Mouse (Mus musculus): ENCODE measurements around the gene Il16.

Gene Il16

GRCm38 (mm10) chr7:83682640-83683274 is 62.8 kb downstream of the Il16 start:
- DNase-seq (ENCODE audit: low read depth, low spot score) = peak; percentile 61

DNA sequence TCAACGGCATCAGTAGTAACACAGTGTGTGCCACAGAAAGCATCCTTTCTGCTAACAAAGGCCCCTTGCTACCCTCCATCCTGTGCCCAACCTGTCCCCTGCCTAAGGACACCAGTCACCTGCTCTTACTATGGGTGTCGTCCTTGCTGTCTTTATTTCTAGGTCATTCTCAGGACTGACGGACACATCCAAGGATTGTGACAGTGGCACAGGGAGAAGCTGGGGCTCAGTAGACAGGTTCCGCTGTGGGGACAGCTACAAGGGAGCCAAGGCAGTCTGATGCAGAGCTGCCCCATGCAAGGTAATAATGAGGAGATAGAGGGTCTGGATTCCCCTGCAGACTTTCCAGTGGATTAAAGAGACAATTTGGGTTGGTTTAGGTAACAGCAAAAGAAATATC is 67.0 kb downstream of the Il16 start:
- DNase-seq (ENCODE audit: low read depth, low spot score) = no peak

DNA sequence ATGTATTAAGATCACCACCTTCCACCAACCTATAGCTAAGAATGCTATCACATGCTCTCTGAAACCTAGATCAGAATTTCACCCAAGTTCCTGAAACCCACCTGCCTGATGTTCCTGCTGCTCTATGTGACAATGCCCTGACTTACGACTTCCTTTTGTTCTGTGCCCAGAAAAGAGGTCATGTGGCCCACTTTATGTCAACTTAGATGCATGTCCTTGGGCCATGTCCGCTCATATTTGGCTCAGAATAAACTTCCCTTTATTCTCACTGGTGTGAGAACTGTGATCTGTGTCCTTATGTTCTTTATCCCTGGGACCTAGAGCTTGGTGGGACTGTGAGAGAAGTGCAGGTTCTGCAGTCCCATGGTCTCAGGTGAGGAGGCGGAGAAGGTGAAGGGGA is 68.2 kb downstream of the Il16 start:
- DNase-seq (ENCODE audit: low read depth, low spot score) = no peak

DNA sequence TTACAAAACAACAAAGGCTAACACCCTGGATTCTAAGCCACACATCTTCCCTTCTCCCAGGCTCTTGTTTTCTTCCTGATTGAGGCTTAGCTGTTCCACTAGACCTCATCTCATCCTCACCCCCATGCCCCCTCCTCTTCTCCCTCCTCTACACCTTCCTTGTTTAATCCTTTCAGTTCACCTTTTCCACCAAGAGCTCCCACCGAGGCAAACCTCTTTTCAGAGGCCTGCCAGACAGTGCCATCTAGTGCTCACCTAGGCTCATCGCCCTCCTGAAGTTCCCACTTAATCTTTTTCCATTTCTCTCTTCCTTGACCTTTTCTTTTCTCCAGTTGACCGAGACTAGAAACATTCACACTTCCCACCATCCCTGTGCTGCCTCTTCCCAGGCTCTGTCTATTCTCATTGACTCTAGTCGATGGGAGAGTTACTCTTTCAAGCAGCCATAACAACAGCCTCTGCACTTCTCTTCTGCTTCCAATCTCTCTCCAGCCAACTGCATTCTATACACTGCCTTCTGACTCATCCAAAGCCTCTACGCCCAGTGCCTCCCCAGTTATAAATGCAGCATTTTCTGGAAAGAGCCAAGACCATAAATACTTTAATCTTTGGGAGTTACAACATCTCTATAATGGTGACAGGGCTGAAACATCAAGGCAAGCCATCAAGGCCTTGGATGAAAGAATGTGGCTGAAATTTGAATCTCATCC is 69.8 kb downstream of the Il16 start:
- peak; percentile 64 for DNase-seq (ENCODE audit: low read depth, low spot score)

DNA sequence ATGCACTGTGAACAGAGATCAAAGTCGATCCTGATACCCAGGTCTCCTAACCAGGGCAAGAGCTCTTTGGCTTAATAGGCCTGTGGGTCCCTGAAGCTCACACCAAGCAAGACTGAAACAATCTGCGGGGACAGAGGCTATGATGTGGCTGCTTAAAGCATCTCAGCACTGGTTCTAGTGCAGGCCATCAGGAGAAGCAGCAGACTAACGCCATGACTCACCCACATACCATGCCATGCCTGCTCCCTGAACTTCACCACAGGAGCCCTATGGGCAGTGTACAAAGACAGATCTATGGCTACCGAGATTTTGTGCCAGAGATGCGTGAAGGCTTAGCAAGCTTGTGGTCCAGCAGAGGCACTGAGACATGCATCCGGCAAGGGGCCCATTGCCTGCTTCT is 74.0 kb downstream of the Il16 start:
- no peak for DNase-seq (ENCODE audit: low read depth, low spot score)

- peak; percentile 84 for DNase-seq (ENCODE audit: low read depth, low spot score)
These were observed 76.8 kb downstream of the Il16 start for GRCm38 (mm10) chr7:83668724-83669123.

DNA sequence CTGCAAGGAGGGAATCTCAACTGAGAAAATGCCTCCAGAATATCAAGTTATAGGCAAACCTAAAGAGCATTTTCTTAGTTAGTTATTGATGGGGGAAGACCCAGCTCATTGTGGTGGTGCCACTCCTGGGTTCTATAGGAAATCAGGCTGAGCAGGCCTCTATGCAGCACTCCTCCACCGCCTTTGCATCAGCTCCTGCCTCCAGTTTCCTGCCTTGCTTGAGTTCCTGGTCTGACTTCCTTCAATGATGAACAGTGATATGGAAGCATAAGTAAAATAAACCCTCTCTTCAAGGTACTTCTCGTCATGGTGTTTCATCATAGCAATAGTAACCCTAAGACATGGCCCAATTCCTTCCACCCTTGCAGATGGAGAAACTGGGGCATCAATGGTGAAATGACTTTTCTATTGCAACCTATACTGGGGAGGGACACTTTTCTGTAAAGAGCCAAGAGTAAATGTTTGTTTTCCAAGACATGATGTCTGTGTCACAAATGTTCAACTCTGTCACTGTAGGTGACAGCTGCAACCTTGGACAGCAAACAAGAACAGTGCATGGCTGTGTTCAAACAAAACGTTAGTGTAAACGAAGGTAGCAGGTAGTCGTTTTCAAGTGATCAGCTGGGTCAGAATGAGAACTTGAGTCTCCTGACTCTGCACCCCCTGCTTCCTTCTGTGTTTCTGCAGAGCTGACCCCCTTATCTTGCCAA is 77.4 kb downstream of the Il16 start:
- no peak for DNase-seq (ENCODE audit: low read depth, low spot score)

DNA sequence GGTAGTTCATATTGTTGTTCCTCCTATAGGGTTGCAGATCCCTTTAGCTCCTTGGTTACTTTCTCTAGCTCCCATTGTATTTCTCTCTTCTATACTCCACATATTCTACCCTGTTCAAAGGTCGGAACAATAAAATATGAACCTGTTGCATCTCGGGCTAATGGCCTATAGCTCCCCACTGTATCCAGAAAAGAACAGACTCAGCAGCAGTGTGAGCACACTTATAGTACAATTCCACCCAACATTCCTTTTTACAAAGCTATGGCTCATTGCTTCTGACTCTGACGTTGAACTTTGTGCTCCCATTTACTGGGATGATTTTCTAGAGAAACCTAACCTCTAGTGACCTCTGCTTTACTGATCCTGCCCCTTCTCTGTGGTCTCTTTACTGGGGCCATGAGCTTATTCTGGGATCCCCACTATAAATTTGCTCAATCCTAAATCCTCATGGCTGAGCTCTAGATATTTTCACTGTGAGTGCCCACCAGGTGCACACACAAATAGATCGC is 79.4 kb downstream of the Il16 start:
- no peak for DNase-seq (ENCODE audit: low read depth, low spot score)

DNA sequence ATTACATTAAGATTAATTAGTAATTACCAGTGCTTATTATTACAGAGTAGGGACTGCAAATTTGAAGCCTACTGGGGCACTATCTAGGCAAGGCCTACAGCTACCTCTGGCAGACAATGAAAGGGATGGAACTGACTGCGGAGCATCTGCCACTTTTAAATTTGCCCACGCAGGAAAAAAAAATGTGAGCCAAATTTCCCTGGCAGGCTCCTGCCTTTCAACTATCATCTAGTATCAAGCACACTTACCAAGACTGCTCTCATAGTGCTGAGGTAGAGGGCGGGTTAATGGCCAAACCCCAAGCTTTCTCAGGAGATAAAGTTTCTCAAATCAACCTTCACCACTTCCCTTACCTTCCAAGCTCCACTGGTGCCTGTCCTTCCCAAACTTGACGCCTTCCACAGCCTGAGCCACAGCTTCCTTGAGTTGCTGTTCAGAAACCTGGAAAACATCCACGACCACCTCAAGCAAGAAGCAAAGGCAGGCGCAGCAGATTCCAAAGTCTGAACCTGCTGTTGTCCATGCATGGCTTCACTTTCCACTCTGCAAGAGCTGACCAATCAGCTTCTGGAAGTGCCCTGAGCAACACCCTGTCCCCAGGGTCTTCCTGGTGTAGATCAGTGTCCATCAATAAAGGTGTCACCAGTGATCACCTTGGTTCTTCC is 82.7 kb downstream of the Il16 start:
- peak; percentile 91 for DNase-seq (ENCODE audit: low read depth, low spot score)

DNA sequence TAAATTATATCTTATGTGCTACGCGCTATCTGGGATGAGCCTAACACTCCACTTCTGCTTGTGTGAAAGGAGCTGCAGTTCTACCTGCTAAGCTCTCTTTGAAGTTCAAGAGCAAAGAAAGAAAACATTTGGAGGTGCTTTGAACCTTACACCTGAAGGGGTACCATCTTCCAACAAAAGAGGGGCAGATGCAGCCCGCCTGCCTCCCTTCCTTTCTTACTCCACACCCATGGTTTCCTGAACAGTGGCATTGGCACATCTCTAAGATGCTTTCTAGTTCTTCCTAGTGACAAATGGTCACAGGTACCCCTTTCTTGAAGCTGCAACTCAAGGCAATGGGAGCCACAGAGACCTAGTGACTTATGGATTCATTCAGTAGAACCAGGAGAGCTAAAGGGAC is 83.8 kb downstream of the Il16 start:
- no peak for DNase-seq (ENCODE audit: low read depth, low spot score)

GRCm38 (mm10) chr7:83661031-83661430 is 84.5 kb downstream of the Il16 start:
- no peak for DNase-seq (ENCODE audit: low read depth, low spot score)

DNA sequence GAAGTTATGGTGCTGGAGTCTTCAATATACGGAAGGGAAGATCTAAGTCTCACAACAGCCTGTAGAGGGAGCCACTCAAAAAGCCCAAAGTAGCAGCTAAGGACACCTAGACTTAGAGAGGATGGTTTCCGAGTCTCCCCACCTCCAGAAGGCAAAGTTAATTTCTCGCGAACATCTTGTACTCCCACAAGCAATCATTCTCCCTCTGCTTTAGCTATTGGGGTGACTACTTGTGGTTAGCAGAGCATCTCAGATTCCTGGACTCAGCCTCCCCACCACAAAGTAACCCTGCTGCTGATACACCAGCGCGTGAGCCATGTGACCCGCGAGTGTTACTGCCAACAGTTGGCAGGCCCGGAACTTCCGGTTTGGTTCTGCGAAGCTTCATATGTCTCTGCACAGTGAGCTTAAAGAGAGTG is 85.2 kb downstream of the Il16 start:
- peak; percentile 55 for DNase-seq (ENCODE audit: low read depth, low spot score)

GRCm38 (mm10) chr7:83659159-83660065 is 86.1 kb downstream of the Il16 start:
- DNase-seq (ENCODE audit: low read depth, low spot score) = peak; percentile 88

DNA sequence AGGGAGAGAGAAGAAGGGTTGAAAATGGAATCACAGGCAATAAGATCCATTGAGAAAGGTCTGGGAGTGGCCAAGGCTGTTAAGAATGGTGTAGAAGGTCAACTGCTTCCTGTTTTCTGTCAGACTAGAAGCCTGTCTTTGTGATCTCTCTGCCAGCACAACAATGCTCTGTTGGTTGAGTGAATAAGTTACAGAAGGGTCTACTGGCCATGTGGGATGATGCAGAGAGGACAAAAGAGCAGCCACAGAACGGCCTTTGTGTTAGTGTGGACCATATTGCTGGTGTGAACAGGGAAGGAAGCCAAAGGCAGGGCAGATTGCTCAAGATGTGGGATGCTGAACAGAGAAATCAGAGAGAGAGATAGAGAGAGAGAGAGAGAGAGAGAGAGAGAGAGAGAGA is 86.8 kb downstream of the Il16 start:
- DNase-seq (ENCODE audit: low read depth, low spot score) = peak; percentile 71

DNA sequence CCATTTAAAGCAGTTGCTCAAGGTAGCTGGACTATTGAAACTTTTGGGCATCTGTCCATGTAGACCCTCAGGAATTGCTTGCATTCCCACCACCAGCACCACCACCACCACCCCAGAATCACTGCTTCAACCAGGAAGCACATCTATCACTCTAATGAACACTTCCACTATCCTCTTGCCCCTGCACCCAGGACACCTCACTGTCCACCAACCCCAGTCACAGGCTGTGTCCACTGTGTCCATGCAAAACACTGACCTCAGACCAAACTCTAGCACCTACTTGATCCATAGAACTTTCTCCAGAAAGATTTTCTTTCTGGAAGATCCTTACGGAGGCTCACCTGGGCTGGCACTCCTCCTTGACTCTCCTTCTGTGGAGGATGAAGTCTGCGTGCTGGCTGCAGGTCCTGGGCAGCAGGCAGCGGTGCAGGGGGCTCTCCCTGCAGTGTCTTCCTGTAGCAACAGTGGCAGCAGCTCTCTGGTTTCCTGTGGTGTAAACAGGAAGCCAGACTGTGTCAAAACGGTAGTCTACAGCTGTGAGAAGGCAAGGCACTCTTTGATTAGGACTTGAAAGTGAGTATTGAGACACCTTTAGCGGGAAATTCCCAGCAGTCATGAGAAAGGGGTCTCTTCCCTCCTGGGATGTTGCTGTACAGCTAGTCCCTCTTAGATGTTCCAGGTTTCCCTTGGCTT is 90.4 kb downstream of the Il16 start:
- no peak for DNase-seq (ENCODE audit: low read depth, low spot score)

DNA sequence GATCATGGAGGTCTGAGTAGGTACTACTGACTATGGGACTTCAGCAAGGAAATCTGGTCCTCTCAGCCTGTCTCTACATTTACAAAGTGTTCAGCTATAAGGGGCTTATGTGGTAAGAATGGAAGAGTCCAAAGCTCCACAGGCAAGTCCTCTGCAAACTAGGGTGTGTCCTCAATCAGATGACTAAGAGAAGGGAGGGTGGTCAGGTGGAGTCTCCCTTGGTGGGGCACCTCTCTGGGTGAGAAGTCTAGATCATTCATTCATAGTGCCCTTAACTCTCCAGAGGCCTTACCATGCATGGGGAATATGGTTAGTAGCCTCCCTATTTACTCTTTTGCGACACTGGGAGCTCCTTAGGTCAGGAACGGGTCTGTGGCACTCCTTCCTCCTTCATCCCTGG is 91.3 kb downstream of the Il16 start:
- DNase-seq (ENCODE audit: low read depth, low spot score) = no peak

- DNase-seq (ENCODE audit: low read depth, low spot score) = no peak
These were observed 91.9 kb downstream of the Il16 start for GRCm38 (mm10) chr7:83653605-83654051.

GRCm38 (mm10) chr7:83652498-83652897 is 93.0 kb downstream of the Il16 start:
- DNase-seq (ENCODE audit: low read depth, low spot score) = no peak

DNA sequence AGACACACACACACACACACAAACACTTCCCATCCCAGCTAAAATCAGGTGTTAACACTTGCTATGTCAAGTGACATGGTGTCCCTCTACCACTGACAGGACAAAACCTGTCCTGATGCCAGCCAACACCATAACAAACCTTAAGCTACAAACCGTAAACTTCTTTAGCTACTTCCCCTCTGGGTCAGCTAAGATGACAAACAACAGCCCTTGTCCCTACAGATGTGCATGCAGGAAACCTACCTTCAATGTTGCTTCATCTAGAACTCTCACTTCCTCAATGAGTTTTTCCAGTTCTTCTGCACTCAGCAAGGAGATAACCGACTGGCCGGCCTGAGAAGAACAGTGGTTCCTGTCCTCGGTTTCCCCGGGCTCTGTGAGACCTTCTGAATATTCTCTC is 94.9 kb downstream of the Il16 start:
- no peak for DNase-seq (ENCODE audit: low read depth, low spot score)

DNA sequence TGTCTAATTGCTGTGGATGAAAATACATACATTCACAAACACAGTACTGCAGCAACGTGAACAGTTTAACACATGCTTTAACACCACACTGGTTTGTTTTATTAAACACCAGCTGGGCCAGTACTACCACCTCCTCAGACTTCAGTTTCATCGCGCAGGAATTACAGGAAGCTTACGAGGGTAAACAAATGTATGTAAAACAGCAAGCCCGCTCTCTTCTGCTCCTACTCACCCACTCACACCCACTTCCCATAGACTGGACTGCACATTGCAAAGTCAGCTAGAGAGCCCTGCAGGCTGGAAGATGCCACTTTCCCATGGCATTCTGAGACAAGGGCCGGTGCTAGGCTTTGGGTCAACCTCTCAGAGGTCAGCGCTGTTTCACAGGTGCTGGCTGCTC is 96.7 kb downstream of the Il16 start:
- DNase-seq (ENCODE audit: low read depth, low spot score) = peak; percentile 45

All from brain, adult 2 months (tissue).